Mouse (Mus musculus) midbrain, embryonic 13.5 days (tissue): Measurements from ENCODE around the gene Coq9. TPM values are rescaled to one million over a fixed set of nuclear protein-coding genes. Genes with fewer than 3 reads are reported as not detected.

Experiments
- ATAC-seq: fragments of 200-750 bp; cut with Nextera tagmentation; 2 replicates; pipeline ENCODE4 v1.8.0; 2017; ENCODE audit warnings: mild to moderate bottlenecking, moderate TSS enrichment, moderate library complexity
- H3K27ac ChIP-seq: fragments of 300-500 bp; sonication (generic); 2 replicates; pipeline ENCODE4 v1.5.1; 2015; ENCODE audit warnings: inconsistent platforms, mild to moderate bottlenecking, moderate library complexity
- H3K27me3 ChIP-seq: fragments of 300-500 bp; sonication (generic); 2 replicates; pipeline ENCODE4 v1.6.1; 2015; ENCODE audit warnings: mild to moderate bottlenecking, inconsistent platforms
- H3K36me3 ChIP-seq: fragments of 300-500 bp; sonication (generic); 2 replicates; pipeline ENCODE4 v1.6.1; 2015; ENCODE audit warnings: mild to moderate bottlenecking, inconsistent platforms
- H3K4me1 ChIP-seq: fragments of 300-500 bp; sonication (generic); replicated peaks from 2 replicates; pipeline ENCODE4 v1.6.1; 2015; ENCODE audit warnings: inconsistent platforms
- H3K4me2 ChIP-seq: fragments of 300-500 bp; sonication (generic); replicated peaks from 2 replicates; pipeline ENCODE4 v1.6.1; 2015; ENCODE audit warnings: moderate library complexity, mild to moderate bottlenecking, inconsistent platforms
- H3K4me3 ChIP-seq: fragments of 300-500 bp; sonication (generic); replicated peaks from 2 replicates; pipeline ENCODE4 v1.5.1; 2015; ENCODE audit warnings: mild to moderate bottlenecking, inconsistent platforms
- H3K9ac ChIP-seq: fragments of 300-500 bp; sonication (generic); replicated peaks from 2 replicates; pipeline ENCODE4 v1.6.1; 2015; ENCODE audit warnings: mild to moderate bottlenecking, inconsistent platforms
- H3K9me3 ChIP-seq: fragments of 300-500 bp; sonication (generic); 2 replicates; pipeline ENCODE4 v1.6.1; 2016; ENCODE audit warnings: mild to moderate bottlenecking, inconsistent platforms
- WGBS: fragments of 180-500 bp; shearing (Covaris S2); methylation state at CpG from one replicate; pipeline ENCODE4 v1.1.7; 2015; 5-methylcytosine and 5-hydroxymethylcytosine counted together
- polyA plus RNA-seq: library from polyadenylated mRNA; unstranded; fragments of >200 nt; fragmentation: Nextera tagmentation; extraction: Ambion mirVana; gene quantifications from 2 replicates; pipeline ENCODE4 v1.2.1, GENCODE M21; 2015

Coq9 gene
- polyA plus RNA-seq, 1 experiment from 2014 or later: 61.6 TPM

- Histone ChIP-seq H3K27me3 (no peaks in the 10 kb centered on the region), H3K4me2 (no peak overlapping the region), H3K27ac (no peak overlapping the region), H3K4me1 (peaks cover 15% of the 10 kb centered on the region), H3K9me3 (no peaks in the 10 kb centered on the region), H3K36me3 (no peaks in the 10 kb centered on the region), H3K4me3 (no peak overlapping the region), H3K9ac (no peak overlapping the region)
- no peak for ATAC-seq
- 86% methylated on average over 6 of the region's 6 CpGs for WGBS
These were observed 29.7 kb upstream of the Coq9 start for GRCm38 (mm10) chr8:94808372-94808771.

GRCm38 (mm10) chr8:94810153-94810552, 28.0 kb upstream of the Coq9 start, which contains the start of gene Ccl17:
Gene Ccl17, plus strand, starts transcription at chr8:94810453.
- WGBS: 80% methylated on average over 3 of the region's 3 CpGs
- no peaks in the 10 kb centered on the region for H3K9me3 ChIP-seq
- ATAC-seq: no peak
- no peak within 1 kb of the TSS for H3K4me2 ChIP-seq
- no peak within 1 kb of the TSS for H3K27ac ChIP-seq
- H3K9ac ChIP-seq: 0 out of 2 replicates have a peak within 1 kb of the TSS, but pooled peaks have one; percentile 7
- peaks cover 15% of the 10 kb centered on the region for H3K4me1 ChIP-seq
- no peak within 1 kb of the TSS for H3K4me3 ChIP-seq
- H3K27me3 ChIP-seq: no peaks in the 10 kb centered on the region
- H3K36me3 ChIP-seq: no peaks in the 10 kb centered on the region

- ATAC-seq: no peak
These were observed 27.3 kb upstream of the Coq9 start for GRCm38 (mm10) chr8:94810855-94811254.

GRCm38 (mm10) chr8:94811654-94812053, 26.5 kb upstream of the Coq9 start:
- H3K36me3 ChIP-seq: no peaks in the 10 kb centered on the region
- no peaks in the 10 kb centered on the region for H3K9me3 ChIP-seq
- peaks cover 12% of the 10 kb centered on the region for H3K4me1 ChIP-seq
- H3K27ac ChIP-seq: no peak overlapping the region
- H3K4me2 ChIP-seq: no peak overlapping the region
- no peak for ATAC-seq
- no peaks in the 10 kb centered on the region for H3K27me3 ChIP-seq
- no peak overlapping the region for H3K4me3 ChIP-seq
- H3K9ac ChIP-seq: no peak overlapping the region
- WGBS: 83% methylated on average over 6 of the region's 6 CpGs

More at GRCm38 (mm10) chr8:94810855-94811254, 27.3 kb upstream of the Coq9 start:
- no peak overlapping the region for H3K4me2 ChIP-seq
- 0 out of 2 replicates have a peak overlapping the region, but pooled peaks have one; percentile 7 for H3K9ac ChIP-seq
- 83% methylated on average over 5 of the region's 5 CpGs for WGBS
- H3K4me1 ChIP-seq: peaks cover 15% of the 10 kb centered on the region
- no peak overlapping the region for H3K27ac ChIP-seq
- H3K4me3 ChIP-seq: no peak overlapping the region
- no peaks in the 10 kb centered on the region for H3K27me3 ChIP-seq
- no peaks in the 10 kb centered on the region for H3K9me3 ChIP-seq
- no peaks in the 10 kb centered on the region for H3K36me3 ChIP-seq

GRCm38 (mm10) chr8:94812645-94813098, 25.4 kb upstream of the Coq9 start:
- Histone ChIP-seq H3K27me3 (no peaks in the 10 kb centered on the region), H3K9ac (peak overlapping the region; percentile 44), H3K4me2 (peak overlapping the region; percentile 44), H3K9me3 (no peaks in the 10 kb centered on the region), H3K4me3 (peak overlapping the region; percentile 26), H3K4me1 (peaks cover 6% of the 10 kb centered on the region), H3K27ac (peak overlapping the region; percentile 71), H3K36me3 (no peaks in the 10 kb centered on the region)
- 25% methylated on average over 6 of the region's 6 CpGs for WGBS
- ATAC-seq: peak; percentile 82

- Histone ChIP-seq H3K4me2 (no peak overlapping the region), H3K9ac (no peak overlapping the region), H3K27me3 (no peaks in the 10 kb centered on the region), H3K4me1 (peaks cover 6% of the 10 kb centered on the region), H3K9me3 (no peaks in the 10 kb centered on the region), H3K4me3 (no peak overlapping the region), H3K36me3 (0 out of 2 replicates have a peak, but pooled peaks cover 3% of the 10 kb centered on the region), H3K27ac (no peak overlapping the region)
- 0% methylated on average over 1 of the region's 1 CpGs for WGBS
- no peak for ATAC-seq
These were observed 23.6 kb upstream of the Coq9 start for GRCm38 (mm10) chr8:94814556-94814955.

- Histone ChIP-seq H3K4me3 (no peak overlapping the region), H3K36me3 (peaks cover 27% of the 10 kb centered on the region), H3K27ac (no peak overlapping the region), H3K4me2 (no peak overlapping the region), H3K9ac (no peak overlapping the region), H3K27me3 (no peaks in the 10 kb centered on the region), H3K9me3 (no peaks in the 10 kb centered on the region), H3K4me1 (no peaks in the 10 kb centered on the region)
- no peak for ATAC-seq
- 93% methylated on average over 11 of the region's 11 CpGs for WGBS
These were observed 20.2 kb upstream of the Coq9 start for GRCm38 (mm10) chr8:94817933-94818332.

GRCm38 (mm10) chr8:94819671-94820179, 18.4 kb upstream of the Coq9 start:
- peaks cover 45% of the 10 kb centered on the region for H3K36me3 ChIP-seq
- H3K9me3 ChIP-seq: no peaks in the 10 kb centered on the region
- H3K27ac ChIP-seq: no peak overlapping the region
- H3K4me1 ChIP-seq: no peaks in the 10 kb centered on the region
- H3K9ac ChIP-seq: no peak overlapping the region
- H3K4me2 ChIP-seq: no peak overlapping the region
- 87% methylated on average over 6 of the region's 6 CpGs for WGBS
- no peaks in the 10 kb centered on the region for H3K27me3 ChIP-seq
- no peak overlapping the region for H3K4me3 ChIP-seq
- no peak for ATAC-seq

GRCm38 (mm10) chr8:94820553-94820952, 17.6 kb upstream of the Coq9 start:
- 85% methylated on average over 7 of the region's 7 CpGs for WGBS
- no peak overlapping the region for H3K4me2 ChIP-seq
- H3K27me3 ChIP-seq: no peaks in the 10 kb centered on the region
- no peak overlapping the region for H3K4me3 ChIP-seq
- no peaks in the 10 kb centered on the region for H3K9me3 ChIP-seq
- H3K36me3 ChIP-seq: peaks cover 52% of the 10 kb centered on the region
- no peak overlapping the region for H3K9ac ChIP-seq
- H3K27ac ChIP-seq: no peak overlapping the region
- no peaks in the 10 kb centered on the region for H3K4me1 ChIP-seq
- ATAC-seq: no peak

GRCm38 (mm10) chr8:94821381-94821780, 16.7 kb upstream of the Coq9 start:
- Histone ChIP-seq H3K27ac (no peak overlapping the region), H3K9ac (no peak overlapping the region), H3K27me3 (no peaks in the 10 kb centered on the region), H3K4me2 (no peak overlapping the region), H3K36me3 (peaks cover 60% of the 10 kb centered on the region), H3K4me1 (no peaks in the 10 kb centered on the region), H3K4me3 (no peak overlapping the region), H3K9me3 (no peaks in the 10 kb centered on the region)
- 88% methylated on average over 2 of the region's 2 CpGs for WGBS
- ATAC-seq: no peak

- Histone ChIP-seq H3K4me2 (no peak overlapping the region), H3K4me3 (no peak overlapping the region), H3K4me1 (no peaks in the 10 kb centered on the region), H3K9ac (no peak overlapping the region), H3K36me3 (peaks cover 73% of the 10 kb centered on the region), H3K9me3 (no peaks in the 10 kb centered on the region), H3K27ac (no peak overlapping the region), H3K27me3 (no peaks in the 10 kb centered on the region)
- 81% methylated on average over 23 of the region's 23 CpGs for WGBS
- ATAC-seq: peak; percentile 67
These were observed 15.2 kb upstream of the Coq9 start for GRCm38 (mm10) chr8:94822637-94823560.

GRCm38 (mm10) chr8:94825170-94825569, 13.0 kb upstream of the Coq9 start:
- Histone ChIP-seq H3K4me1 (no peaks in the 10 kb centered on the region), H3K4me2 (no peak overlapping the region), H3K36me3 (peaks cover 88% of the 10 kb centered on the region), H3K27ac (no peak overlapping the region), H3K9ac (no peak overlapping the region), H3K27me3 (no peaks in the 10 kb centered on the region), H3K9me3 (no peaks in the 10 kb centered on the region), H3K4me3 (no peak overlapping the region)
- ATAC-seq: no peak
- 81% methylated on average over 6 of the region's 6 CpGs for WGBS
